Mouse (Mus musculus): ENCODE data around the gene Eml1.

- TF ChIP-seq TAL1 (IDR thresholded peaks at IDR 0.05; ENCODE audit: low read length) (no peak), GATA1 (IDR thresholded peaks at IDR 0.05; ENCODE audit: low read length) (no peak)
Measured at GRCm38 (mm10) chr12:108395285-108395660, 24.5 kb downstream of the Eml1 start.

Measured in erythroblast, embryonic 14.5 days (primary cell).